Mouse (Mus musculus) adrenal gland, adult (tissue): ENCODE measurements around the gene Abcc4.
"Not testable (repeated sequence)": the region's sequence is repeated elsewhere in the genome, so short reads cannot be mapped to it uniquely, and the experiment has no call there.

Experiments used
- DNase-seq, 2 experiments: peaks; one replicate each; pipeline ENCODE4 v3.0.0; 2022 to 2023; ENCODE audit warnings: low spot score in 1 of 2; ENCODE audit not compliant: inconsistent age in 2 of 2

The Abcc4 gene

GRCm38 (mm10) chr14:118582333-118582941 is 123.6 kb downstream of the Abcc4 start:
- DNase-seq = no peak

- DNase-seq = no peak
Measured at GRCm38 (mm10) chr14:118581673-118582072, 124.3 kb downstream of the Abcc4 start.

GRCm38 (mm10) chr14:118579013-118579728 is 126.8 kb downstream of the Abcc4 start:
- no peak for DNase-seq

- DNase-seq = no peak
Measured at GRCm38 (mm10) chr14:118577895-118578294, 128.1 kb downstream of the Abcc4 start.

GRCm38 (mm10) chr14:118572688-118573245 is 133.3 kb downstream of the Abcc4 start:
- no peak for DNase-seq

GRCm38 (mm10) chr14:118569586-118569985 is 136.4 kb downstream of the Abcc4 start:
- DNase-seq = no peak

GRCm38 (mm10) chr14:118568116-118568673 is 137.8 kb downstream of the Abcc4 start:
- DNase-seq = no peak

GRCm38 (mm10) chr14:118566809-118567208 is 139.2 kb downstream of the Abcc4 start:
- no peak for DNase-seq

GRCm38 (mm10) chr14:118566214-118566688 is 139.8 kb downstream of the Abcc4 start:
- peak in 1 of 2 experiments; percentile 11 for DNase-seq

- no peak for DNase-seq
Measured at GRCm38 (mm10) chr14:118565696-118566095, 140.3 kb downstream of the Abcc4 start.

GRCm38 (mm10) chr14:118563570-118563969 is 142.4 kb downstream of the Abcc4 start:
- no peak for DNase-seq

GRCm38 (mm10) chr14:118552901-118553475 is 153.0 kb downstream of the Abcc4 start:
- no peak for DNase-seq

GRCm38 (mm10) chr14:118552390-118552789 is 153.6 kb downstream of the Abcc4 start:
- DNase-seq = no peak

GRCm38 (mm10) chr14:118551725-118552285 is 154.2 kb downstream of the Abcc4 start:
- DNase-seq = peak; percentile 24 to 68

- DNase-seq = peak in 1 of 2 experiments; percentile 35
Measured at GRCm38 (mm10) chr14:118551061-118551724, 154.8 kb downstream of the Abcc4 start.

- DNase-seq = no peak
Measured at GRCm38 (mm10) chr14:118544493-118544892, 161.5 kb downstream of the Abcc4 start.

- no peak for DNase-seq
Measured at GRCm38 (mm10) chr14:118542947-118543346, 163.1 kb downstream of the Abcc4 start.

GRCm38 (mm10) chr14:118531539-118531938 is 174.5 kb downstream of the Abcc4 start:
- no peak for DNase-seq

GRCm38 (mm10) chr14:118514280-118515031 is 191.6 kb downstream of the Abcc4 start:
- no peak for DNase-seq

- not testable (repeated sequence) for DNase-seq
Measured at GRCm38 (mm10) chr14:118511715-118512114, 194.3 kb downstream of the Abcc4 start.
